10 mouse cellular contexts compared by ENCODE assay signal in genomic region chr5:16947430-16947829, GRCm38 (mm10).
DNase-seq lines count a peak whose midpoint lies in the region; ATAC-seq and TF ChIP-seq lines count a peak whose summit lies in the region.
"Had no signal": no experiment of that assay in that cellular context is flagged by ENCODE, and none has a peak within 500 bp of the region (broad histone marks: within the 10 kb centered on the region; RNA-seq: fewer than 3 reads in every experiment).

No protein-coding gene starts in this region.

- 27% methylated on average over 1 of the region's 1 CpGs for WGBS in forebrain, embryonic 13.5 days
- 30% methylated on average over 1 of the region's 1 CpGs for WGBS in cerebellum, adult 2 months

- no peak for TF ChIP-seq CTCF in cerebellum, adult 2 months (IDR thresholded peaks at IDR 0.05; ENCODE audit: borderline replicate concordance, insufficient read depth, low read depth, low read length)

- peak; percentile 82 for ATAC-seq in forebrain, embryonic 13.5 days
- ATAC-seq in activated CD4-positive, CD25-positive, alpha-beta regulatory T cell, adult 4 months: no peak

- no peak overlapping the region for H3K4me3 ChIP-seq in forebrain, embryonic 13.5 days
- H3K4me3 ChIP-seq in cerebellum, adult 2 months (replicated peaks; ENCODE audit: insufficient read depth, low read depth, low read length): no peak overlapping the region
- H3K4me3 ChIP-seq: embryonic facial prominence, embryonic 12.5 days; limb, embryonic 15.5 days had no signal

- no peak overlapping the region for H3K4me2 ChIP-seq in forebrain, embryonic 13.5 days
- H3K4me2 ChIP-seq: embryonic facial prominence, embryonic 12.5 days; limb, embryonic 15.5 days had no signal

- no peak overlapping the region for H3K27ac ChIP-seq in forebrain, embryonic 13.5 days
- H3K27ac ChIP-seq in cerebellum, adult 2 months (ENCODE audit: insufficient read depth, low read length): no peak overlapping the region
- H3K27ac ChIP-seq: embryonic facial prominence, embryonic 12.5 days; limb, embryonic 15.5 days had no signal

- H3K36me3 ChIP-seq in forebrain, embryonic 13.5 days (ENCODE audit: poor library complexity, severe bottlenecking): no peaks in the 10 kb centered on the region
- H3K36me3 ChIP-seq: embryonic facial prominence, embryonic 12.5 days; limb, embryonic 15.5 days had no signal

- TF ChIP-seq POLR2A in cerebellum, adult 2 months (IDR thresholded peaks at IDR 0.05; ENCODE audit: borderline replicate concordance, insufficient read depth, low read length): no peak

- H3K9ac ChIP-seq in forebrain, embryonic 13.5 days: no peak overlapping the region
- H3K9ac ChIP-seq: embryonic facial prominence, embryonic 12.5 days; limb, embryonic 15.5 days had no signal

- peak; percentile 4 for DNase-seq in layer of hippocampus, adult 11-12 months (ENCODE audit: low spot score)
- no peak for DNase-seq in layer of hippocampus, postnatal 25 days (ENCODE audit: extremely low spot score in 1 of 2, low spot score in 1 of 2)
- peak; percentile 43 for DNase-seq in Muller cell, postnatal 12 days (ENCODE audit: inconsistent ontology term)
- peak; percentile 26 for DNase-seq in lung, postnatal 25 days (ENCODE audit: low spot score)
- no peak for DNase-seq in cerebellum, adult 2 months
- no peak for DNase-seq in cerebellum, postnatal 4 days (ENCODE audit: low spot score in 2 of 2)

- no peaks in the 10 kb centered on the region for H3K4me1 ChIP-seq in forebrain, embryonic 13.5 days
- H3K4me1 ChIP-seq in cerebellum, adult 2 months (ENCODE audit: control insufficient read depth, insufficient read depth, low read length): no peaks in the 10 kb centered on the region
- H3K4me1 ChIP-seq: embryonic facial prominence, embryonic 12.5 days; limb, embryonic 15.5 days had no signal

- no peaks in the 10 kb centered on the region for H3K27me3 ChIP-seq in forebrain, embryonic 13.5 days
- no peaks in the 10 kb centered on the region for H3K27me3 ChIP-seq in cerebellum, adult 2 months (ENCODE audit: control insufficient read depth, insufficient read depth, low read length)
- H3K27me3 ChIP-seq: embryonic facial prominence, embryonic 12.5 days; limb, embryonic 15.5 days had no signal

- no peaks in the 10 kb centered on the region for H3K9me3 ChIP-seq in forebrain, embryonic 13.5 days (replicated peaks)
- H3K9me3 ChIP-seq: embryonic facial prominence, embryonic 12.5 days; limb, embryonic 15.5 days had no signal

Comparison
In these comparisons a context has a peak if more than half of its experiments do, and no peak if none do; other contexts are left out.
1. DNase-seq: peak in layer of hippocampus, adult 11-12 months (single experiment), Muller cell, postnatal 12 days (single experiment) and lung, postnatal 25 days (single experiment); none in layer of hippocampus, postnatal 25 days (0 of 2), cerebellum, adult 2 months (0 of 2) and cerebellum, postnatal 4 days (0 of 2).